Mouse (Mus musculus): ENCODE data around the gene Plin5. TPM values are rescaled to one million over a fixed set of nuclear protein-coding genes. Genes with fewer than 3 reads are reported as not detected.

Gene Plin5
- polyA plus RNA-seq, 1 experiment: 11.7 TPM

DNA sequence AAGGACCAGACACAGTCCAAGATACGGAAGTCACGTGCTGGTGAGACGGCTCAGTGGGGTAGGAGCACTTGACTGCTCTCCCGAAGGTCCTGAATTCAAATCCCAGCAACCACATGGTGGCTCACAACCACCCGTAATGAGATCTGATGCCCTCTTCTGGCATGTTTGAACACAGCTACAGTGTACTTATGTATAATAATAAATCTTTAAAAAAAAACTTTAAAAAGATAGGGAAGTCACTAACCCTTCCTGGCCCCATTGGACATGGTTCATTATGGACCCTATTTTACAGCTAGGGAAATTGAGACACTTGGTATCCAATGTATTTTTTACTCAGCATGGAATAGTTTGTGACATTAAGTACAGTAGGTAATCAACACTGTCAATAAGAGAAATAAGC lies 39.9 kb downstream of the Plin5 start:
- no peak for TF ChIP-seq CTCF (IDR thresholded peaks at IDR 0.05; ENCODE audit: borderline replicate concordance, control insufficient read depth, extremely low read depth, insufficient read depth, low read length, poor library complexity)
- TF ChIP-seq POLR2A (IDR thresholded peaks at IDR 0.05; ENCODE audit: control insufficient read depth, extremely low read depth, insufficient read depth, low read length, poor library complexity): no peak
- H3K27me3 ChIP-seq (ENCODE audit: control insufficient read depth, insufficient read depth, low read length): no peaks in the 10 kb centered on the region
- 91% methylated on average over 5 of the region's 5 CpGs for WGBS
- peaks cover 31% of the 10 kb centered on the region for H3K4me1 ChIP-seq (replicated peaks; ENCODE audit: control insufficient read depth, insufficient read depth, low read length)
- DNase-seq: no peak
- H3K27ac ChIP-seq (ENCODE audit: control insufficient read depth, insufficient read depth, low read length): no peak overlapping the region
- no peaks in the 10 kb centered on the region for H3K36me3 ChIP-seq (ENCODE audit: control insufficient read depth, insufficient read depth, low read length)
- no peak overlapping the region for H3K4me3 ChIP-seq (ENCODE audit: control insufficient read depth, insufficient read depth, low read length)

DNA sequence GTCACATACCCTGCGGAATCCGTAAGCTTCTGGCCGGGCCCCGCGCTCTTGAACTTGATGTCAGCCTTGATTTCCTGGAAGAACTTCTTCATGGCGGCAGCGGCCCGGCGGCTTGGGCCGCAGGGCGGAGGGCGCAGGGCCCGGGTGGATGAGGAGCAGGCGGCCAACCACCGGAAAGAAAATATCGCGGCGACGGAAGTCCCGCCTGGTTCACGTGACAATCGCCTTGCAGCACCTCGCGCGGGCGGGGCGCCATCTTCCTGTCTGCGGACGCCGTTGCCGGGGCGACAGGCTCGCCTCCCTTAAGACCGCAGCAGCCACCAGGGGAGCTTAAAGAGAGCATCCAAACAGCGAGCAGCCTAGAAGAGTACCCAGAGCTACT lies 42.6 kb downstream of the Plin5 start, which contains the start of gene Ubxn6:
Gene Ubxn6 (minus strand): TSS at position 202 of the 382 bp plus-strand sequence.
- TF ChIP-seq CTCF (IDR thresholded peaks at IDR 0.05; ENCODE audit: borderline replicate concordance, control insufficient read depth, extremely low read depth, insufficient read depth, low read length, poor library complexity) (peak; percentile 46; the same call in 1 of the 2 replicates), POLR2A (IDR thresholded peaks at IDR 0.05; ENCODE audit: control insufficient read depth, extremely low read depth, insufficient read depth, low read length, poor library complexity) (peak; percentile 75)
- WGBS: 1% methylated on average over 35 of the region's 35 CpGs
- H3K4me1 ChIP-seq (replicated peaks; ENCODE audit: control insufficient read depth, insufficient read depth, low read length): peaks cover 14% of the 10 kb centered on the region
- peak within 1 kb of the TSS; percentile 83 for H3K4me3 ChIP-seq (ENCODE audit: control insufficient read depth, insufficient read depth, low read length)
- peaks cover 11% of the 10 kb centered on the region for H3K36me3 ChIP-seq (ENCODE audit: control insufficient read depth, insufficient read depth, low read length)
- peak; percentile 97 for DNase-seq
- H3K27me3 ChIP-seq (ENCODE audit: control insufficient read depth, insufficient read depth, low read length): no peaks in the 10 kb centered on the region
- peak within 1 kb of the TSS; percentile 83 for H3K27ac ChIP-seq (ENCODE audit: control insufficient read depth, insufficient read depth, low read length)

DNA sequence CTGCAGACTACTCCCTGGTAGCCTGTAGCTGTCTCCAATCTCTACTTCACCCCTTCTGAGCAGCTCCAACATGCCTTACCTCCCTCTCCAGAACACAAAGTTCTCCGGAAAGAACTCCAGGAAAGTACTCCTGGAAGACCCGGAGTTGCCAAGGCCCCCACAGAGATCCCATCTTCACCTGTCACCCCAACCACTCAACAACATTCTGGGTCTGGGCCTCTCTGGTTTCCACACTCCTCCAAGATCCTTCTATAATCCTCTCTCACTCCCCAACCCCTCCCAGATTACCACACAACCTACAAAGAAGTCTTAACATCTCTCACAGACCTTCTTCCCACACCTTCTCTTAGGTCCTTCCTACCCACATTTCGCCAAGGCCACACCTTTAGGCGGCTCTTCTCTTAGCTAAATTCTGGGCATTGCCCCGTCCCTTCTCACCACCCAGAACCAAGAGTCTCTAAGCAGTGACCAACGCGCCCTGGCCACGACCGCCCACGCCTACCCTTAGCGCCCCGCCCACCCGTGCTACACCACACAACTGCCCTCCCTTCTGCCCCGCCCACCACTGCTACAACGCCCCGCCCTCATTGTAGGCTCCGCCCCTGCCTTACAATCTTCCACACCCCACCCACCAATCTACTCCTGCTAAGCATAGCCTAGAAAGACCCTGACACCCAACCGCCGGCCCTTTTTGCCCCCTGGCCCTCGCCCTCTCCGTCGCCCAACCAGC lies 43.1 kb downstream of the Plin5 start:
- no peaks in the 10 kb centered on the region for H3K27me3 ChIP-seq (ENCODE audit: control insufficient read depth, insufficient read depth, low read length)
- H3K4me1 ChIP-seq (replicated peaks; ENCODE audit: control insufficient read depth, insufficient read depth, low read length): peaks cover 14% of the 10 kb centered on the region
- TF ChIP-seq POLR2A (IDR thresholded peaks at IDR 0.05; ENCODE audit: control insufficient read depth, extremely low read depth, insufficient read depth, low read length, poor library complexity) (no peak), CTCF (IDR thresholded peaks at IDR 0.05; ENCODE audit: borderline replicate concordance, control insufficient read depth, extremely low read depth, insufficient read depth, low read length, poor library complexity) (no peak)
- peak overlapping the region; percentile 83 for H3K27ac ChIP-seq (ENCODE audit: control insufficient read depth, insufficient read depth, low read length)
- 9% methylated on average over 22 of the region's 22 CpGs for WGBS
- peak; percentile 77 for DNase-seq
- peak overlapping the region; percentile 83 for H3K4me3 ChIP-seq (ENCODE audit: control insufficient read depth, insufficient read depth, low read length)
- H3K36me3 ChIP-seq (ENCODE audit: control insufficient read depth, insufficient read depth, low read length): peaks cover 16% of the 10 kb centered on the region

DNA sequence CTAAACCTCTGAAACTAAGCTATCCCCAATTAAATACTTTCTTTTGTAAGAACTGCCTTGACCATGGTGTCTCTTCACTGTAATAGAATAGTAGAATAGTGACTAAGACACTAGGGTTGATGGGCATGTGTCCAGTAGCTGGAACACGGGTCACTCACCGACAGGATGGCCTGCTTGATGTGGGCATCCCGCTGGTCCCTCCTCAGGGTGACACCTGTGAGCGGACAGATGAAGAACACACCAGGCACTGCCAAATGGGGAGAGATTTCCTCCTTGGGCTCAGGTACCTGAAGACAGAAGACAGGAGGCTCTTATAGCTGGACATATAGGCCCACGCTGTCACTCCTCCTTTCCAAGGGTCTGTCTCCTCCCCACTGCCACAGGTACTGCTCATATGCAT lies 45.2 kb downstream of the Plin5 start:
- TF ChIP-seq CTCF (IDR thresholded peaks at IDR 0.05; ENCODE audit: borderline replicate concordance, control insufficient read depth, extremely low read depth, insufficient read depth, low read length, poor library complexity) (no peak), POLR2A (IDR thresholded peaks at IDR 0.05; ENCODE audit: control insufficient read depth, extremely low read depth, insufficient read depth, low read length, poor library complexity) (no peak)
- peaks cover 11% of the 10 kb centered on the region for H3K4me1 ChIP-seq (replicated peaks; ENCODE audit: control insufficient read depth, insufficient read depth, low read length)
- H3K4me3 ChIP-seq (ENCODE audit: control insufficient read depth, insufficient read depth, low read length): no peak overlapping the region
- no peaks in the 10 kb centered on the region for H3K27me3 ChIP-seq (ENCODE audit: control insufficient read depth, insufficient read depth, low read length)
- H3K27ac ChIP-seq (ENCODE audit: control insufficient read depth, insufficient read depth, low read length): no peak overlapping the region
- H3K36me3 ChIP-seq (ENCODE audit: control insufficient read depth, insufficient read depth, low read length): peaks cover 36% of the 10 kb centered on the region
- WGBS: 97% methylated on average over 5 of the region's 5 CpGs
- no peak for DNase-seq

DNA sequence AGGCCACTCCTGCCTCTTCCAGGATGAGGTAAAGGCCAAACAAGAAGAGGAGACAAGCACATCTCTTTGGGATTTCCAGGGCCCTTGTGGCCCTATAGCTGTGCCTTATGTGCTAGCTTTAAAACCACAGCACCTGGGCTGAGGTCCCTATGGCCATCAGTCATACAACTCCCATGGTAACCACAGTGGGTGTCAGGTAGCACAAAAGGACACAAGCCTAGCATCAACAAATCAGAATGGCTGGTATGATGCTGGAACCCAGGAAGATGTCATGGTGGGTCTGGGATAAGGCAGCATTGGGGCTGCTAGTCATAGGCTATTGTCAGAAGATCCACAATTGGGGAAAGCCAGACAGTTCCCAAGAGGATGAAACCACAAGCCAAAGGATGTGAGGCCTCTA lies 46.3 kb downstream of the Plin5 start:
- no peak overlapping the region for H3K4me3 ChIP-seq (ENCODE audit: control insufficient read depth, insufficient read depth, low read length)
- H3K27ac ChIP-seq (ENCODE audit: control insufficient read depth, insufficient read depth, low read length): no peak overlapping the region
- peaks cover 11% of the 10 kb centered on the region for H3K4me1 ChIP-seq (replicated peaks; ENCODE audit: control insufficient read depth, insufficient read depth, low read length)
- peaks cover 42% of the 10 kb centered on the region for H3K36me3 ChIP-seq (ENCODE audit: control insufficient read depth, insufficient read depth, low read length)
- no peaks in the 10 kb centered on the region for H3K27me3 ChIP-seq (ENCODE audit: control insufficient read depth, insufficient read depth, low read length)
- TF ChIP-seq CTCF (IDR thresholded peaks at IDR 0.05; ENCODE audit: borderline replicate concordance, control insufficient read depth, extremely low read depth, insufficient read depth, low read length, poor library complexity) (no peak), POLR2A (IDR thresholded peaks at IDR 0.05; ENCODE audit: control insufficient read depth, extremely low read depth, insufficient read depth, low read length, poor library complexity) (no peak)
- DNase-seq: no peak

DNA sequence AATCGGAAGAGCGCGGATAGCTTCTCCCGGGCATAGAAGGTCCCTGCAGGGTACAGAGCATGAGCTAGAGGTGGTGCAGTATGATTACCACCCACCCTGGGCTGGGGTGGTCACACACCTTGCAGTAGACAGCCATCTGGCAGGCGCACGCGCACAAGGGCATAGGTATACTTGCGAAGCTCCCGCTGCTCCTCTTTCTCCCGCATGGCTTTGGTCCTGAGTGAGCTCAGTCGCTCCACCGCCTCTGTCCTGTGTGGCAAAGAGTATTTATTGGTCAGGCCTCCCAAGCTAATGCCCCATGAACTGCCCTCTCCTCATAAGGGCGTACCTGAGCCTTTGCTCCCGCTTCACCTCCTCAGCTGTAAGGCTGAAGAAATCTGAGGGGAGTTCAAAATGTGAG lies 48.3 kb downstream of the Plin5 start:
- peaks cover 50% of the 10 kb centered on the region for H3K36me3 ChIP-seq (ENCODE audit: control insufficient read depth, insufficient read depth, low read length)
- WGBS: 97% methylated on average over 14 of the region's 14 CpGs
- H3K27me3 ChIP-seq (ENCODE audit: control insufficient read depth, insufficient read depth, low read length): no peaks in the 10 kb centered on the region
- H3K4me3 ChIP-seq (ENCODE audit: control insufficient read depth, insufficient read depth, low read length): no peak overlapping the region
- DNase-seq: no peak
- H3K4me1 ChIP-seq (replicated peaks; ENCODE audit: control insufficient read depth, insufficient read depth, low read length): peaks cover 4% of the 10 kb centered on the region
- TF ChIP-seq POLR2A (IDR thresholded peaks at IDR 0.05; ENCODE audit: control insufficient read depth, extremely low read depth, insufficient read depth, low read length, poor library complexity): no peak
- TF ChIP-seq CTCF (IDR thresholded peaks at IDR 0.05; ENCODE audit: borderline replicate concordance, control insufficient read depth, extremely low read depth, insufficient read depth, low read length, poor library complexity): no peak
- H3K27ac ChIP-seq (ENCODE audit: control insufficient read depth, insufficient read depth, low read length): no peak overlapping the region

All from thymus, adult 2 months (tissue).